Mouse (Mus musculus): ENCODE measurements at regions not wholly inside any gene's neighbourhood (a gene's known extent, or its start where the extent isn't known, plus 50 kb on each side); places are given as distances from the start of the nearest gene placed in this dataset.
A peak's percentile ranks its signal among the peaks of the same experiment; 100 is the strongest.

- Histone ChIP-seq H3K4me2 (replicated peaks) (no peak overlapping the region), H3K36me3 (no peaks in the 10 kb centered on the region), H3K4me3 (no peak overlapping the region), H3K27ac (peak overlapping the region; percentile 67; the same call in 1 of the 2 replicates), H3K9ac (0 out of 2 replicates have a peak overlapping the region, but pooled peaks have one; percentile 4), H3K4me1 (peaks cover 28% of the 10 kb centered on the region), H3K27me3 (no peaks in the 10 kb centered on the region), H3K9me3 (no peaks in the 10 kb centered on the region)
- ATAC-seq (ENCODE audit: low FRiP score, low read depth), result peak; percentile 61; the same call in 1 of the 2 replicates
- 21% methylated on average over 2 of the region's 2 CpGs for WGBS
These were observed 53.2 kb upstream of the Osbpl3 start for GRCm38 (mm10) chr6:50509207-50509606.

- 77% methylated on average over 4 of the region's 4 CpGs for whole genome bisulfite sequencing
- no peak for ATAC-seq (ENCODE audit: low FRiP score, low read depth)
- Histone ChIP-seq H3K9me3 (no peaks in the 10 kb centered on the region), H3K4me1 (peaks cover 41% of the 10 kb centered on the region), H3K27me3 (no peaks in the 10 kb centered on the region), H3K36me3 (no peaks in the 10 kb centered on the region), H3K9ac (no peak overlapping the region), H3K4me3 (no peak overlapping the region), H3K27ac (no peak overlapping the region), H3K4me2 (replicated peaks) (no peak overlapping the region)
These were observed 51.5 kb upstream of the Osbpl3 start for GRCm38 (mm10) chr6:50507466-50507865.

Data from limb, embryonic 13.5 days (tissue).